15 mouse cellular contexts compared by ENCODE assay signal in the genomic region with DNA sequence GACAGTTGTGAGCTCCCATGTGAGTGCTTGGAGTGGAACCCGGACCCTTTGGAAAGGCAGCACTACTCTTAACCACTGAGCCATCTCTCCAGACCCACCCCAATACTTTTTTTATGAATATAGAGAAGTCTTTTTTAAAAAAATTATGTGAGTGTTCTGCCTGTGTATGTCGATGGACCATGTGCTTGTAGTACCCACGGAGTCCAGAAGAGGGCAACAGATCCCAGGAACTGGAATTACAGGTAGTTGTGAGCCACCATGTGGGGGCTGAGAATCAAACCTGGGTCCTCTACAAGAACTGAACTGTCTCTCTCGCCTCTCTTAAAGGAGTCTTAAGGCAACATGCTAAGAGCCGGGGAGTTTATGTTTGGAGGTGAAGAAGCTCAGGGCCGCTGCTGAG. TPM values are rescaled to one million over a fixed set of nuclear protein-coding genes. Genes with fewer than 3 reads are reported as not detected.
DNase-seq lines count a peak whose midpoint lies in the region; ATAC-seq and TF ChIP-seq lines count a peak whose summit lies in the region.
"Had no signal": no experiment of that assay in that cellular context is flagged by ENCODE, and none has a peak within 500 bp of the region (broad histone marks: within the 10 kb centered on the region; RNA-seq: fewer than 3 reads in every experiment).

No protein-coding gene starts in this region.

- DNase-seq in CD4-positive, CD25-positive, alpha-beta regulatory T cell, adult 2 months (ENCODE audit: low read depth, low spot score), result peak; percentile 43
- DNase-seq in left cerebral cortex, adult 2 months (ENCODE audit: extremely low spot score in 1 of 2, low spot score in 2 of 2), result no peak
- no peak for DNase-seq in left cerebral cortex, postnatal 36 days (ENCODE audit: low spot score in 2 of 2)
- DNase-seq in thymus, postnatal 25 days, result peak; percentile 33
- no peak for DNase-seq in thymus, postnatal 36 days
- DNase-seq in stomach, postnatal 0 days (ENCODE audit: low spot score), result no peak
- no peak for DNase-seq in adrenal gland, postnatal 10 days
- DNase-seq: adrenal gland, postnatal 14 days; gastrocnemius, postnatal 10 days; kidney, postnatal 36 days; liver, embryonic 13.5 days had no signal

- no peaks in the 10 kb centered on the region for H3K27me3 ChIP-seq in stomach, postnatal 0 days (ENCODE audit: control insufficient read depth, insufficient read depth, low read length)
- H3K27me3 ChIP-seq: forebrain, embryonic 15.5 days; hindbrain, embryonic 15.5 days; liver, embryonic 13.5 days had no signal

- ATAC-seq in CD4-positive, CD25-positive, alpha-beta regulatory T cell, adult 4 months, result no peak
- ATAC-seq in stomach, postnatal 0 days (ENCODE audit: low FRiP score, low TSS enrichment), result no peak
- ATAC-seq: forebrain, embryonic 15.5 days had no signal

- H3K4me2 ChIP-seq in stomach, postnatal 0 days (replicated peaks; ENCODE audit: low read depth), result no peak overlapping the region
- H3K4me2 ChIP-seq: forebrain, embryonic 15.5 days; heart, embryonic 11.5 days; hindbrain, embryonic 15.5 days had no signal

- TF ChIP-seq CTCF in left cerebral cortex, adult 2 months (IDR thresholded peaks at IDR 0.05), result peak; percentile 37
- TF ChIP-seq CTCF in stomach, postnatal 0 days (IDR thresholded peaks at IDR 0.05; ENCODE audit: low read depth), result peak; percentile 50

- no peaks in the 10 kb centered on the region for H3K4me1 ChIP-seq in stomach, postnatal 0 days (replicated peaks; ENCODE audit: control insufficient read depth, insufficient read depth)
- H3K4me1 ChIP-seq: forebrain, embryonic 15.5 days; hindbrain, embryonic 15.5 days had no signal

- no peaks in the 10 kb centered on the region for H3K36me3 ChIP-seq in stomach, postnatal 0 days (ENCODE audit: control insufficient read depth, insufficient read depth, low read length)
- H3K36me3 ChIP-seq: forebrain, embryonic 15.5 days; hindbrain, embryonic 15.5 days; liver, embryonic 13.5 days had no signal

- H3K27ac ChIP-seq in left cerebral cortex, adult 2 months, result no peak overlapping the region
- no peak overlapping the region for H3K27ac ChIP-seq in stomach, postnatal 0 days (replicated peaks)
- H3K27ac ChIP-seq: forebrain, embryonic 15.5 days; hindbrain, embryonic 15.5 days; liver, embryonic 13.5 days had no signal

- H3K4me3 ChIP-seq in left cerebral cortex, adult 2 months, result no peak overlapping the region
- no peak overlapping the region for H3K4me3 ChIP-seq in stomach, postnatal 0 days (ENCODE audit: low read depth, low read length)
- H3K4me3 ChIP-seq: forebrain, embryonic 15.5 days; hindbrain, embryonic 15.5 days; liver, embryonic 13.5 days had no signal

- 91% methylated on average over 6 of the region's 6 CpGs for WGBS in stomach, postnatal 0 days

- no peak overlapping the region for H3K9ac ChIP-seq in stomach, postnatal 0 days (ENCODE audit: low read length)
- H3K9ac ChIP-seq: forebrain, embryonic 15.5 days; hindbrain, embryonic 15.5 days; liver, embryonic 13.5 days had no signal

- intact Hi-C loops in left cerebral cortex, adult 2 months (cut with DNase I), result loop anchor here (10.0 kb wide), 1 partner anchor 313 kb away; the partner anchor contains the start of gene Exd2
- intact Hi-C loops in left cerebral cortex, postnatal 36 days (cut with DNase I), result no loop called here

- H3K9me3 ChIP-seq in stomach, postnatal 0 days (ENCODE audit: control insufficient read depth, low read length), result no peaks in the 10 kb centered on the region
- H3K9me3 ChIP-seq: forebrain, embryonic 15.5 days; hindbrain, embryonic 15.5 days had no signal

- TF ChIP-seq EP300 in stomach, postnatal 0 days (optimal IDR thresholded peaks at IDR 0.05), result no peak

RNA-seq across cellular contexts. Expression of gene Zfp36l1, which starts 39.0 kb away (rescaled TPM):
- polyA plus RNA-seq in CD4-positive, CD25-positive, alpha-beta regulatory T cell, adult 4 months (2017; shearing (Covaris generic)), result 100 to 1,000 TPM; 139 to 188 TPM
- 10 to 100 TPM; 32.7 to 39.2 TPM for total RNA-seq in left cerebral cortex, adult 2 months (2021)
- total RNA-seq in left cerebral cortex, postnatal 36 days (2021), result 10 to 100 TPM; 37.3 to 40.0 TPM
- polyA plus RNA-seq in stomach, postnatal 0 days (2015; fragmentation: Nextera tagmentation; extraction: Ambion mirVana), result 90.8 and 98.5 TPM in 2 replicates
- 100 to 1,000 TPM; 190 to 228 TPM for total RNA-seq in adrenal gland, postnatal 10 days (2021)

Comparison
In these comparisons a context has a peak if more than half of its experiments do, and no peak if none do; other contexts are left out.
1. DNase-seq: peak in CD4-positive, CD25-positive, alpha-beta regulatory T cell, adult 2 months (single experiment) and thymus, postnatal 25 days (single experiment); none in left cerebral cortex, adult 2 months (0 of 2), left cerebral cortex, postnatal 36 days (0 of 2), thymus, postnatal 36 days (0 of 2), stomach, postnatal 0 days (single experiment) and adrenal gland, postnatal 10 days (single experiment).
2. RNA of gene Zfp36l1, which starts 39.0 kb away (total RNA-seq): 190 to 228 TPM in adrenal gland, postnatal 10 days; 37.3 to 40.0 TPM in left cerebral cortex, postnatal 36 days and 32.7 to 39.2 TPM in left cerebral cortex, adult 2 months; every median in the first group is over 4 times any median in the second.